In the genomic region with DNA sequence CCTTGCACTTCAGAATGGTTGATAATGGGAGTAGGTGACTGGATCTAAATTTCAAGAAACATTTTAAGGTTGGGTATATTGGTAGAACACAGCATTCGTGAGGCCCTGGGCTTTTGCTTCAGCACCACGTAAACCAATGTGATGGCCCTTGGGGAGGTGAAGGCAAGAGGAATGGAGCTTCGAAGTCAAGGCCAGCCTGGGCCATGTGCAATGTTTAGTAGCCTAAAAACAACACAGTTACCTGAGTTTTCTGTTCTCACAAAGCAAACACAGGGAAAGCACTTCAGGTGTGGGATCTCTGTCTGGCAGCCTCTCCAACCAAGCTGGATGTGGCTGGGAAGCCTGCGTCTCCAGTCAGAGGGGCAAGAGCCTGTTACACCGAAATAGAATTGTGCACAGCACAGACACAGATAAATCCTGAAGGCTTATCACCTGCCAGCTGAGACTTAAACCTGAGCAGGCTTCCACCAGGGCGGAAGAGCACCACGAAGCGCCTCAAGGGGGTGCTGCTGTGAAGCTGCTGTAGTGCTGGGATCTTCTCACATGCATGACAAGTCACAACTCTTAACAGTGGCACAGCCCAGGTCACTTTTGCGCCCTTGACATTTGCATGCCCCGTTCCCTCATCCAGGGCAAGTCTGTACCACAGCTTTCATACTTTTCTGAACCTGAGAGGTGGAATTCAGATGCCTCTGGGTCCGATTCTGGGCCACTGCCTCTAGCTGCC, we compare ENCODE assay signal across 8 mouse cellular contexts. TPM values are rescaled to one million over a fixed set of nuclear protein-coding genes. Genes with fewer than 3 reads are reported as not detected.
DNase-seq lines count a peak whose midpoint lies in the region; ATAC-seq and TF ChIP-seq lines count a peak whose summit lies in the region.

No protein-coding gene starts in this region.

- H3K36me3 ChIP-seq in lung, embryonic 14.5 days (ENCODE audit: insufficient read depth) = peaks cover 27% of the 10 kb centered on the region
- peaks cover 6% of the 10 kb centered on the region for H3K36me3 ChIP-seq in forebrain, embryonic 11.5 days (ENCODE audit: control insufficient read depth, insufficient read depth, low read length)

- no peak overlapping the region for H3K27ac ChIP-seq in lung, embryonic 14.5 days (ENCODE audit: low read depth)
- H3K27ac ChIP-seq in forebrain, embryonic 11.5 days (ENCODE audit: low read depth, low read length) = no peak overlapping the region

- no peak for ATAC-seq in lung, embryonic 14.5 days (ENCODE audit: insufficient read depth)
- ATAC-seq in forebrain, embryonic 11.5 days (replicated peaks; ENCODE audit: low FRiP score) = no peak

- no peak overlapping the region for H3K4me3 ChIP-seq in lung, embryonic 14.5 days (ENCODE audit: low read depth, low read length)
- no peak overlapping the region for H3K4me3 ChIP-seq in forebrain, embryonic 11.5 days (ENCODE audit: low read depth, low read length)

- H3K9me3 ChIP-seq in lung, embryonic 14.5 days (ENCODE audit: low read depth, low read length) = no peaks in the 10 kb centered on the region
- no peaks in the 10 kb centered on the region for H3K9me3 ChIP-seq in forebrain, embryonic 11.5 days (ENCODE audit: control insufficient read depth, low read length)

- WGBS in lung, embryonic 14.5 days = 48% methylated on average over 11 of the region's 11 CpGs
- 62% methylated on average over 11 of the region's 11 CpGs for WGBS in forebrain, embryonic 11.5 days

- no peaks in the 10 kb centered on the region for H3K4me1 ChIP-seq in lung, embryonic 14.5 days (ENCODE audit: insufficient read depth)
- no peaks in the 10 kb centered on the region for H3K4me1 ChIP-seq in forebrain, embryonic 11.5 days (replicated peaks; ENCODE audit: control insufficient read depth, insufficient read depth, low read length)

- no peak overlapping the region for H3K9ac ChIP-seq in lung, embryonic 14.5 days
- no peak overlapping the region for H3K9ac ChIP-seq in forebrain, embryonic 11.5 days (ENCODE audit: low read length)

- H3K4me2 ChIP-seq in lung, embryonic 14.5 days = no peak overlapping the region
- H3K4me2 ChIP-seq in forebrain, embryonic 11.5 days (ENCODE audit: low read depth, low read length, severe bottlenecking) = no peak overlapping the region

- peak; percentile 61 for TF ChIP-seq CTCF in lung, embryonic 14.5 days (IDR thresholded peaks at IDR 0.05; ENCODE audit: low read depth)

- peak; percentile 60 for DNase-seq in adrenal gland, adult 2 months
- no peak for DNase-seq in adrenal gland, adult 8-10 months
- DNase-seq in lung, embryonic 14.5 days = peak; percentile 53
- DNase-seq in lung, adult 18-20 months = no peak
- peak; percentile 48 for DNase-seq in heart, postnatal 4 days
- peak; percentile 31 for DNase-seq in lung, postnatal 36 days
- no peak for DNase-seq in right cerebral cortex, postnatal 25 days
- no peak for DNase-seq in forebrain, embryonic 11.5 days (ENCODE audit: low spot score)

- no peaks in the 10 kb centered on the region for H3K27me3 ChIP-seq in lung, embryonic 14.5 days (ENCODE audit: insufficient read depth, low read length)
- no peaks in the 10 kb centered on the region for H3K27me3 ChIP-seq in forebrain, embryonic 11.5 days (ENCODE audit: control insufficient read depth, insufficient read depth, low read length)

RNA-seq across cellular contexts. Expression of a gene that starts 5.0 kb away (rescaled TPM):
- total RNA-seq in adrenal gland, adult 2 months (2021) = not detected
- polyA plus RNA-seq in adrenal gland, adult 2 months (2012; rRNA removed) = not detected in 2 replicates
- total RNA-seq in adrenal gland, adult 8-10 months (2022) = not detected
- polyA plus RNA-seq in lung, embryonic 14.5 days (2014; fragmentation: Nextera tagmentation; extraction: Ambion mirVana) = 3.6 and 3.9 TPM in 2 replicates
- not detected for total RNA-seq in heart, postnatal 4 days (2021)
- polyA plus RNA-seq in forebrain, embryonic 11.5 days (2014; fragmentation: Nextera tagmentation; extraction: Ambion mirVana) = 2.8 and 3.9 TPM in 2 replicates

RNA-seq across cellular contexts. Expression of a gene that starts 32.4 kb away (rescaled TPM):
- 100 to 1,000 TPM; 299 to 305 TPM for total RNA-seq in adrenal gland, adult 2 months (2021)
- polyA plus RNA-seq in adrenal gland, adult 2 months (2012; rRNA removed) = 30.0 and 43.5 TPM in 2 replicates
- total RNA-seq in adrenal gland, adult 8-10 months (2022) = 100 to 1,000 TPM; 293 to 348 (median 309) TPM
- polyA plus RNA-seq in lung, embryonic 14.5 days (2014; fragmentation: Nextera tagmentation; extraction: Ambion mirVana) = 803 and 809 TPM in 2 replicates
- 100 to 1,000 TPM; 468 to 481 TPM for total RNA-seq in heart, postnatal 4 days (2021)
- 782 and 811 TPM in 2 replicates for polyA plus RNA-seq in forebrain, embryonic 11.5 days (2014; fragmentation: Nextera tagmentation; extraction: Ambion mirVana)

Comparison
In these comparisons a context has a peak if more than half of its experiments do, and no peak if none do; other contexts are left out.
1. DNase-seq: peak in adrenal gland, adult 2 months (single experiment), lung, embryonic 14.5 days (single experiment), heart, postnatal 4 days (single experiment) and lung, postnatal 36 days (single experiment); none in adrenal gland, adult 8-10 months (single experiment), lung, adult 18-20 months (0 of 2), right cerebral cortex, postnatal 25 days (single experiment) and forebrain, embryonic 11.5 days (single experiment).